Mouse (Mus musculus) thymus, adult 2 months (tissue): ENCODE results near the gene Inpp5a.

ENCODE experiments used
- CTCF ChIP-seq: fragments of 200-500 bp; IDR thresholded peaks from 2 replicates; pipeline ENCODE4 v1.5.1; 2012; ENCODE audit warnings: mild to moderate bottlenecking, control low read depth, low read length, moderate library complexity, borderline replicate concordance; ENCODE audit not compliant: control insufficient read depth, poor library complexity, insufficient read depth; ENCODE audit errors: extremely low read depth
- POLR2A ChIP-seq: fragments of 200-500 bp; IDR thresholded peaks from 2 replicates; pipeline ENCODE4 v1.6.1; 2012; ENCODE audit warnings: mild to moderate bottlenecking, low read length, control low read depth, moderate library complexity; ENCODE audit not compliant: control insufficient read depth, poor library complexity, insufficient read depth; ENCODE audit errors: extremely low read depth

DNA sequence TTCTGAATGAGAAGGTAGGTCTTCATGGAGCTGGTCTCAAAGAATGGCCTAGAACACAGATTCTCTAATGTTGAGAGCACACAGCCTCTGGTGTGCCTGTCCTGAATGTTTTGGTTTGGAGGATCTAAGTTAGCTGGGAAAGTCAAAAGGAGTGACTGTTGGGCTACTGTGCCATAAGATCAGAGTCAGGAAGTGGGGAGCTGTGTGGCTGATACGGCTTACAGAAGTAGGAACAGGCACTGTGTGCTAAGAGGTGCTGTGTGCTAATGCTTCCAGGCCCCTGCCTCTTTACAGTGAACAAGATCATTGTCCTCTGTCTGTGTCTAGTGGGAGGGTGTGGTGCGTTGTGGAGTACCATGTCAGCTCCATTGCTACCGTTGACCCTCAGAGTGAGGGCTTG, 12.0 kb downstream of the Inpp5a start:
- TF ChIP-seq CTCF (no peak), POLR2A (no peak)
